Mouse (Mus musculus) forebrain, embryonic 13.5 days (tissue): ENCODE measurements at regions not wholly inside any gene's neighbourhood (a gene's known extent, or its start where the extent isn't known, plus 50 kb on each side); places are given as distances from the start of the nearest gene placed in this dataset.

Experiments used
- ATAC-seq: fragments of 200-750 bp; cut with Nextera tagmentation; 2 replicates; pipeline ENCODE4 v1.8.0; 2017
- H3K27ac ChIP-seq: fragments of 300-500 bp; sonication (generic); 2 replicates; pipeline ENCODE4 v1.5.1; 2015; ENCODE audit warnings: inconsistent platforms, mild to moderate bottlenecking, moderate library complexity
- H3K27me3 ChIP-seq: fragments of 300-500 bp; sonication (generic); 2 replicates; pipeline ENCODE4 v1.6.1; 2015; ENCODE audit warnings: mild to moderate bottlenecking, inconsistent platforms
- H3K36me3 ChIP-seq: fragments of 300-500 bp; sonication (generic); 2 replicates; pipeline ENCODE4 v1.6.1; 2015; ENCODE audit warnings: mild to moderate bottlenecking, inconsistent platforms; ENCODE audit not compliant: poor library complexity, severe bottlenecking
- H3K4me1 ChIP-seq: fragments of 300-500 bp; sonication (generic); 2 replicates; pipeline ENCODE4 v1.6.1; 2015; ENCODE audit warnings: inconsistent platforms
- H3K4me2 ChIP-seq: fragments of 300-500 bp; sonication (generic); 2 replicates; pipeline ENCODE4 v1.6.1; 2015; ENCODE audit warnings: inconsistent platforms, mild to moderate bottlenecking, moderate library complexity
- H3K4me3 ChIP-seq: fragments of 300-500 bp; sonication (generic); 2 replicates; pipeline ENCODE4 v1.5.1; 2015; ENCODE audit warnings: mild to moderate bottlenecking, inconsistent platforms
- H3K9ac ChIP-seq: fragments of 300-500 bp; sonication (generic); 2 replicates; pipeline ENCODE4 v1.6.1; 2015; ENCODE audit warnings: mild to moderate bottlenecking, inconsistent platforms
- H3K9me3 ChIP-seq: fragments of 300-500 bp; sonication (generic); replicated peaks from 2 replicates; pipeline ENCODE4 v1.6.1; 2016; ENCODE audit warnings: inconsistent platforms
- WGBS: fragments of 180-500 bp; shearing (Covaris S2); methylation state at CpG from one replicate; pipeline ENCODE4 v1.1.7; 2015; 5-methylcytosine and 5-hydroxymethylcytosine counted together

DNA sequence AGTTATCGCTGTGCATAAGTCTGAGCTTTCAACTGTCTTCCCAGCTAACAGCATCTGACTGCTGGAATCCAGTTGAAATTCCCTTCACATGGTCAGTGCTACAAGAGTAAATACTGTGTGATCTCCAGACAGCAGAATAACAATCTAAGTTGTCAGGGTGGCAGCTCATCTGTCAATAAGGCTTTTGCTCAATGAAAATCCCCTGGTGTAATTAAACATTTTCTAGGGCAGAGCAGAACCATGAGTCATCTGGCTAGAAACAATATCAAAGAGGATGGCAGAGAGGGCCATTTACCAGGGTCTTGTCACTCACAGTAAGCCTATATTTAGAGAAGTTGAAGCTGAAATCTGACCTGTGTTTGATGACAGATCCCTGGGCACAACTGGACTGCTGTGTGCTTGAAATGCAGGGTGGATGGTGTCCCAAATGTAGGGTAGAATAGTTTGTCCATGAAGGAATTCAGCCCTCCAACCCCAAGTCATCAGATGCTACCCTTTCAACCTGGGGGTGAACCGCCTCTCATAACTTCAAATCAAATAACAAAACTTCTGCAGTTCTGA lies 675.8 kb upstream of the Acvr2a start:
- 98% methylated on average over 2 of the region's 2 CpGs for WGBS

DNA sequence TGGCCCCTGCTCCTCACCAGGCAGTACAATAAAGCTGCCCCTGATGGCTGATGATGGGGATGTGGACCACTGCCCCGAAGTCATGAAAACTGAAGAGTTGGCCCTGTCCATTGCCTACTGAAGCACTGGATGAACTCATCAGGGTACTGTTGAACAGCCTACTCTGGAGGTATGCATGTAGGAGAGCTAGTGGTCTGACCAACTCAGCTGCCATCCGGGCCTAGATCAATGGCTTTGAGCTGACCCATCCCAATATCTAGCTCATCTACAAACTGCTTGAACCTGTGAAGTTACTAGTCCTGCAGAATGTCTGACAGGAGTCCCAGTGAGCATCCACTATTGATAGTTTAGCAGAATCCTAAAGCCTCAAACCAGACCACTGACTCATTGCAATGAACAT lies 672.6 kb upstream of the Acvr2a start:
- Histone ChIP-seq H3K4me3 (no peak overlapping the region), H3K4me2 (no peak overlapping the region), H3K4me1 (no peaks in the 10 kb centered on the region), H3K36me3 (no peaks in the 10 kb centered on the region), H3K27me3 (no peaks in the 10 kb centered on the region), H3K9ac (no peak overlapping the region), H3K27ac (no peak overlapping the region), H3K9me3 (no peaks in the 10 kb centered on the region)
- WGBS, result 96% methylated on average over 2 of the region's 2 CpGs
- ATAC-seq, result no peak

More for the DNA sequence above, 675.8 kb upstream of the Acvr2a start:
- H3K27me3 ChIP-seq, result no peaks in the 10 kb centered on the region
- ATAC-seq, result no peak
- no peaks in the 10 kb centered on the region for H3K4me1 ChIP-seq
- H3K9me3 ChIP-seq, result no peaks in the 10 kb centered on the region
- H3K9ac ChIP-seq, result no peak overlapping the region
- no peak overlapping the region for H3K4me2 ChIP-seq
- no peaks in the 10 kb centered on the region for H3K36me3 ChIP-seq
- H3K27ac ChIP-seq, result no peak overlapping the region
- no peak overlapping the region for H3K4me3 ChIP-seq

DNA sequence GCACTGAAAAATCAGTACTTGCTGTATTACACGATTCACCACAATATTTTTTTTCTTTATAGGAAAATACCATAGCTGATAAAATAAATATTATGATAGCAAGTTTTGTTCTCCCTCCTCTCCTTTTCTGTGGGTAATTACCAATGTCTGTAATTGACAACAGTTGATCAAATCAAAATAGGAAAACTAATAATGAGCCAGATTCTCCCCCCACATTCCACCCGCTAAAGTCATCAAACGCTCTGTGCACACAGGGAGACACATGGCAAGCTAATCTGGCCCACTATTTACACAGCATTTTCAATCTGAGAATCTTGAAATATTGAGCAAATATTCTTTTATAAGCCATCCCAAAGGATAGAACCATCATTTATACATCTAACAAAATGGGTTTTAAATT lies 659.2 kb upstream of the Acvr2a start:
- Histone ChIP-seq H3K9ac (no peak overlapping the region), H3K4me2 (no peak overlapping the region), H3K4me1 (no peaks in the 10 kb centered on the region), H3K27me3 (no peaks in the 10 kb centered on the region), H3K9me3 (no peaks in the 10 kb centered on the region), H3K4me3 (no peak overlapping the region), H3K27ac (no peak overlapping the region), H3K36me3 (no peaks in the 10 kb centered on the region)
- ATAC-seq, result no peak
- WGBS, result 87% methylated on average over 3 of the region's 3 CpGs

DNA sequence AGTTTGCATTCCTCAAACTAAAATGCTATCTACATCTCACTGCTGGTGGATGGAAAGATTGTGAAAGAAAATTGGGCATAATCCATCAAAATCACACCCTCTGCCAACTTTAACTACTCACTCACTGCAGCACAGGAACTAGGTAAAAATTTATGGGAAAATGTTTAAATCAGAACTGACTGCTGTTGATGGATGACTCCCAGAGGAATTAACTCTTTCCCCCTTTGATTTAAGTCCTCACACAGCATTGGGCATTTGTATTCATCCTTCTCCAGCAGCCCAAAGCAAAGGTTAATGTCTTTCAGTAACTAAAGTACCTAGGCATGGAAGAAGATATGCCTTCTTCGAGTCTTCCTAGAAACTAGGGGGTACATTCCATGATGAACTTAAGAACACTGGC lies 641.3 kb upstream of the Acvr2a start:
- Histone ChIP-seq H3K4me1 (no peaks in the 10 kb centered on the region), H3K4me2 (no peak overlapping the region), H3K27ac (no peak overlapping the region), H3K36me3 (no peaks in the 10 kb centered on the region), H3K27me3 (no peaks in the 10 kb centered on the region), H3K4me3 (no peak overlapping the region), H3K9ac (no peak overlapping the region), H3K9me3 (no peaks in the 10 kb centered on the region)
- WGBS, result 87% methylated on average over 1 of the region's 1 CpGs
- no peak for ATAC-seq

DNA sequence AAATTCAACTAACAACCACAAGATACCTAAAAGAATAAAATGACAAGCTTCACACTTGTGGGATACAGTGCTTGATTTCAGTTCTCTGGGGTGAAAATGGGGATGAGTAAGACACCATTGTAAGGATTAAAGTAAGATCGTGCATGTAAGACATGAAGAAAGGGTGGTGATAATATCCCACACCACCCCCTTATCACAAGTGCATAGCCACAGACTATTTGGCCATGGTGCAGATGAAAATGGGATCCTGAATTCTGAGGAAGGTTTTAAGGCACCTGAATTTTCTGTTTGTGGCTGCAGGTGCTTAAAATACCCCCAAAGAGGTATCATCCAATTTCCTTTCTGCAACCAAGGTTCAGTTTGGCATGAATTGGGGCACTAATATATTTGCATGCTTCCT lies 627.7 kb upstream of the Acvr2a start:
- H3K4me1 ChIP-seq, result peaks cover 4% of the 10 kb centered on the region
- WGBS, result 89% methylated on average over 1 of the region's 1 CpGs
- H3K27me3 ChIP-seq, result no peaks in the 10 kb centered on the region
- no peak overlapping the region for H3K27ac ChIP-seq
- no peaks in the 10 kb centered on the region for H3K9me3 ChIP-seq
- no peak overlapping the region for H3K4me2 ChIP-seq
- no peak overlapping the region for H3K4me3 ChIP-seq
- peak; percentile 41; the same call in 1 of the 2 replicates for ATAC-seq
- H3K36me3 ChIP-seq, result no peaks in the 10 kb centered on the region
- H3K9ac ChIP-seq, result no peak overlapping the region

DNA sequence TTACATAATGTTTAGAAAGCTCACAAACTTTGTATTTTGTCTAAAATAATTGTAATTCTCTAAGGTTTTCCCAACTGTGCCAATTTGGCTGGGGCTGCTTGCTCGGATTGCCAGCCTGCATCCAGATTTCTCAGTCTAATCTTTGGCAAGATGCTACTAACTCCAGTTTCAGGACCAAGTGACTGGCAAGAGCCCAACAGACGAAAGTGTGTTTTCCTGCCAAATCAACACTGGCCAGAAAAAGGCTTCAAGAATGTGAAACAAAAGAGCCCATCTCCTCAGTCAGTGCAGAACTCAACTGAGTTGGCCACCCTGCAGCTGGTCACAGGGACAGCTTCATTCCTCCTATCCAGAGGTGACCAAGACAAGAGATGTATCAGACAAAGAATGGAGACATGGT lies 627.3 kb upstream of the Acvr2a start:
- WGBS, result 37% methylated on average over 2 of the region's 2 CpGs
- no peaks in the 10 kb centered on the region for H3K27me3 ChIP-seq
- H3K27ac ChIP-seq, result no peak overlapping the region
- H3K4me1 ChIP-seq, result peaks cover 4% of the 10 kb centered on the region
- no peaks in the 10 kb centered on the region for H3K9me3 ChIP-seq
- ATAC-seq, result peak; percentile 88
- H3K4me2 ChIP-seq, result no peak overlapping the region
- no peak overlapping the region for H3K9ac ChIP-seq
- H3K36me3 ChIP-seq, result no peaks in the 10 kb centered on the region
- no peak overlapping the region for H3K4me3 ChIP-seq

DNA sequence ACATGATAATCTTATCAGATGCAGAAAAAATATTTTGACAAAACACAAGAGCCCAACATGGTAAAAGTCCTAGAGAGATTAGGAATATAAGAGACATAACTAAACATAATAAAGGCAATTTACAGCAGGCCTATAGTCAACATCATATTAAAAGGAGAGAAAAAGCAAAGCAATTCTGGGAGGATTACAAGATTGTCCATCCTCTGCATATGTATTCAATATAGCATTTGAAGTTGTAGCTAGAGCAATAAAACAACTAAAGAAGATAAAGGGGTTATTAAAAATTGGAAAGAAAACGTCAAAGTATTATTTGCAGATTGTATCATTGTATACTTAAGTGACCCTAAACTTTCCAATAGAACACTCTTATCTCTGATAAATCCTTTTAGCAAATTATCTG lies 602.1 kb upstream of the Acvr2a start:
- WGBS, result 83% methylated on average over 1 of the region's 1 CpGs
- H3K4me3 ChIP-seq, result no peak overlapping the region
- H3K27ac ChIP-seq, result no peak overlapping the region
- no peaks in the 10 kb centered on the region for H3K27me3 ChIP-seq
- no peak overlapping the region for H3K4me2 ChIP-seq
- H3K36me3 ChIP-seq, result no peaks in the 10 kb centered on the region
- no peaks in the 10 kb centered on the region for H3K9me3 ChIP-seq
- no peaks in the 10 kb centered on the region for H3K4me1 ChIP-seq
- ATAC-seq, result no peak
- H3K9ac ChIP-seq, result no peak overlapping the region

DNA sequence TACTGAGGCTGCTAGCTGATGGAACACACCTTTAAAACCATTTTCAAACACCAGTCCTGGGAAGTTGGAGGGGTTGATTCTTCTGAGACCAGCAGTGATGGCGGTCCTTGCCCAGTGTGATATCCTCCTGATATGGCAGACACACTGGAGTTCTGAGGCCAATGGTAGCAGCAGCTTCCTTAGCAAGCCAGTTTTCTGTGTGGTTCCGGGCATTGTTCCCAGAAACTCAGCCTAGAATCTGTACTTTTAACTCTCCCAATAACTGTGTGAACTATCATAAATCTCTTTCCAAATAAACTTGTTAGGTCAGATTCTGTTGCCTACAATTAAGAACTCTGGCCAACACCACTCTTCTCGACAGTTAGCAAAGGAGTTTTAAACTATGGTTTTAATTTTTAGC lies 593.1 kb upstream of the Acvr2a start:
- no peaks in the 10 kb centered on the region for H3K27me3 ChIP-seq
- ATAC-seq, result no peak
- no peak overlapping the region for H3K4me2 ChIP-seq
- 89% methylated on average over 3 of the region's 3 CpGs for WGBS
- no peak overlapping the region for H3K4me3 ChIP-seq
- H3K9ac ChIP-seq, result no peak overlapping the region
- H3K4me1 ChIP-seq, result no peaks in the 10 kb centered on the region
- no peaks in the 10 kb centered on the region for H3K9me3 ChIP-seq
- H3K27ac ChIP-seq, result no peak overlapping the region
- H3K36me3 ChIP-seq, result no peaks in the 10 kb centered on the region

DNA sequence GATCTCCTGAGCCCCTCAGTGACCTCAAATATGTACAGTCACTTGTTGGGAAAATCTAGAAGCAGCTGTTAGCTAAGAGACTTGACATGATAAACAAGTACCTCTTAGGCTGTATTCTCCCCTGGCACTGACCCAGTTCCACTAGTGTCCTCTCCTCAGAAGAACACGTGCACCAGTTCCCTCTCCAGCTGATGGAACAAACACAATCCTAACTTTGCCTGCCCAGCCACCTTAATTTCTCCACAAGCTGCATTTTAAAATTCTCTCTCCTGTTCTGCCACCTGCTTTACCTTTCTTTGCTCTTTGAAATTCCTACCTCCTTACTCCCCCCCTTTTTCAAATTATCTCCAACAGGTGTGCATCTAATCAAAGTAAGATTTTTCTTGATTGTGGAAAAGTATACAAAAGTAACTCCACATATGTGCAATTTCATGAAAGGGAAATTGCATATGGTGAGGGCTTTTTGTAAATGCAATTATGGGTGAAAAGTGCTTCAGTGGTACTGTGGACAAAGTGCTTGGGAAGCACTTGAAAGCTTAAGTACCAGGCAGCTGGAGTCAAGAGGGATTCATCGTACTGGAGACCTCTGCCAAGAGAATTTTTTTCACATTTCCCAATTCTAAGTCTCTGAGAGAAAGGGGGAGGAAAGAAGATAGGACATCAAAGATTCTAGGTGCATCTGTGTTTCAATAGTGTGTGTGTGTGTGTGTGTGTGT lies 590.7 kb upstream of the Acvr2a start:
- no peak overlapping the region for H3K4me3 ChIP-seq
- no peak for ATAC-seq
- no peaks in the 10 kb centered on the region for H3K36me3 ChIP-seq
- H3K27ac ChIP-seq, result no peak overlapping the region
- H3K4me1 ChIP-seq, result no peaks in the 10 kb centered on the region
- 67% methylated on average over 2 of the region's 2 CpGs for WGBS
- H3K9me3 ChIP-seq, result no peaks in the 10 kb centered on the region
- no peak overlapping the region for H3K4me2 ChIP-seq
- no peak overlapping the region for H3K9ac ChIP-seq
- no peaks in the 10 kb centered on the region for H3K27me3 ChIP-seq

DNA sequence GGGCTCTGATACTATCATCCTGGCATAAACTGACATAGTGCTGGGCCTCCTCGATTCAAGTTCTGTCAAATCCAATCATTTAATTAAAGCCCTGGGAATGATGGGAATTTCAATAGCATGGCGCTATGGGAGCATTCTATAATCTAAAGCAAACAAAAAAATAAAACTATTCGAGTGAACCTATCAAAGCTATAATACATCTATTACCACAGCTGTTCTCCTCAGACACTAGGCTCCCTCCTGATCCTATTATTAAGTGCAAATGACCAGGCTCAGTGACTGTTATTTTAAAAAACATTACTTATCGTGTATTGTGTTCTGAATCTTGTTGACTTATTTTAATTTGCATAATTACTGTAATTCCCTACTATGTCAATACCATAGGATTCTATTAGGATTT lies 563.7 kb upstream of the Acvr2a start:
- peak; percentile 68 for ATAC-seq
- Histone ChIP-seq H3K27ac (no peak overlapping the region), H3K36me3 (no peaks in the 10 kb centered on the region), H3K9me3 (no peaks in the 10 kb centered on the region), H3K4me1 (no peaks in the 10 kb centered on the region), H3K4me3 (no peak overlapping the region), H3K9ac (no peak overlapping the region), H3K27me3 (no peaks in the 10 kb centered on the region), H3K4me2 (no peak overlapping the region)
- 53% methylated on average over 4 of the region's 4 CpGs for WGBS

DNA sequence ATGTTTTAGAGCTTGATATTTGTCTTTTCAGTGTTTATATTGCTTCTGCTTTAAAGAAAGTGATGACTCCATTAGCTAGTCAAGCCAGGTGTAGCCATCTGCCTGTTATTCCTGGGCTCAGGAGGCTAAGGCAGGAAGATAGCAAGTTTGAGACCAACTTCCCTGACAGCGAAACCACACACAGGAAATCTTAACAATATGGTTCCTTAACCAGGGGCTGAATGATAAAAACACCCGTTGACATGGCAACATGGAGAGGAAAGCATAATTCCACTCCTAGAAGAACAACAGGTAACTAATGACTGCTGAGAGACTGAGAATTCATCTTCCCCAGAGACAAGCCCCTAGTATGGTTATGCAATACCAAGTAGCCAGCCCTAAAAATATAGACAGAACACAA lies 553.6 kb upstream of the Acvr2a start:
- Histone ChIP-seq H3K27me3 (no peaks in the 10 kb centered on the region), H3K27ac (no peak overlapping the region), H3K36me3 (no peaks in the 10 kb centered on the region), H3K4me2 (no peak overlapping the region), H3K9me3 (no peaks in the 10 kb centered on the region), H3K4me3 (no peak overlapping the region), H3K4me1 (no peaks in the 10 kb centered on the region), H3K9ac (no peak overlapping the region)
- no peak for ATAC-seq
- WGBS, result 76% methylated on average over 2 of the region's 2 CpGs
